Mouse (Mus musculus): ENCODE results near the gene Bid. TPM values are rescaled to one million over a fixed set of nuclear protein-coding genes. Genes with fewer than 3 reads are reported as not detected.
"Not testable (repeated sequence)": the region's sequence is repeated elsewhere in the genome, so short reads cannot be mapped to it uniquely, and the experiment has no call there.

The Bid gene
- polyA plus RNA-seq, 1 experiment, result 1.7 TPM

GRCm38 (mm10) chr6:120941084-120941481 lies 24.4 kb upstream of the Bid start:
- H3K27ac ChIP-seq (replicated peaks; ENCODE audit: low read depth, low read length), result no peak overlapping the region

GRCm38 (mm10) chr6:120940446-120941083 lies 23.9 kb upstream of the Bid start:
- Histone ChIP-seq H3K4me1 (ENCODE audit: control insufficient read depth, insufficient read depth, insufficient read length, low read length) (no peaks in the 10 kb centered on the region), H3K27ac (replicated peaks; ENCODE audit: low read depth, low read length) (no peak overlapping the region), H3K4me3 (ENCODE audit: insufficient read depth, low read depth, low read length) (no peak overlapping the region)

More at GRCm38 (mm10) chr6:120941084-120941481, 24.4 kb upstream of the Bid start:
- Histone ChIP-seq H3K4me1 (ENCODE audit: control insufficient read depth, insufficient read depth, insufficient read length, low read length) (no peaks in the 10 kb centered on the region), H3K4me3 (ENCODE audit: insufficient read depth, low read depth, low read length) (no peak overlapping the region)

GRCm38 (mm10) chr6:120939783-120940182 lies 23.1 kb upstream of the Bid start:
- no peak overlapping the region for H3K4me3 ChIP-seq (ENCODE audit: insufficient read depth, low read depth, low read length)
- no peaks in the 10 kb centered on the region for H3K4me1 ChIP-seq (ENCODE audit: control insufficient read depth, insufficient read depth, insufficient read length, low read length)
- H3K27ac ChIP-seq (replicated peaks; ENCODE audit: low read depth, low read length), result no peak overlapping the region

- no peaks in the 10 kb centered on the region for H3K4me1 ChIP-seq (ENCODE audit: control insufficient read depth, insufficient read depth, insufficient read length, low read length)
- no peak overlapping the region for H3K27ac ChIP-seq (replicated peaks; ENCODE audit: low read depth, low read length)
- H3K4me3 ChIP-seq (ENCODE audit: insufficient read depth, low read depth, low read length), result no peak overlapping the region
Observed at GRCm38 (mm10) chr6:120938763-120939450, 22.3 kb upstream of the Bid start.

- Histone ChIP-seq H3K27ac (replicated peaks; ENCODE audit: low read depth, low read length) (no peak overlapping the region), H3K4me3 (ENCODE audit: insufficient read depth, low read depth, low read length) (no peak overlapping the region), H3K4me1 (ENCODE audit: control insufficient read depth, insufficient read depth, insufficient read length, low read length) (no peaks in the 10 kb centered on the region)
Observed at GRCm38 (mm10) chr6:120937999-120938608, 21.5 kb upstream of the Bid start.

GRCm38 (mm10) chr6:120937104-120937617 lies 20.5 kb upstream of the Bid start:
- Histone ChIP-seq H3K27ac (replicated peaks; ENCODE audit: low read depth, low read length) (no peak overlapping the region), H3K4me3 (ENCODE audit: insufficient read depth, low read depth, low read length) (no peak overlapping the region), H3K4me1 (ENCODE audit: control insufficient read depth, insufficient read depth, insufficient read length, low read length) (0 out of 2 replicates have a peak, but pooled peaks cover 2% of the 10 kb centered on the region)

- H3K4me3 ChIP-seq (ENCODE audit: insufficient read depth, low read depth, low read length), result no peak overlapping the region
- H3K27ac ChIP-seq (replicated peaks; ENCODE audit: low read depth, low read length), result no peak overlapping the region
- H3K4me1 ChIP-seq (ENCODE audit: control insufficient read depth, insufficient read depth, insufficient read length, low read length), result 0 out of 2 replicates have a peak, but pooled peaks cover 2% of the 10 kb centered on the region
Observed at GRCm38 (mm10) chr6:120934176-120934575, 17.5 kb upstream of the Bid start.

- 0 out of 2 replicates have a peak, but pooled peaks cover 2% of the 10 kb centered on the region for H3K4me1 ChIP-seq (ENCODE audit: control insufficient read depth, insufficient read depth, insufficient read length, low read length)
- no peak overlapping the region for H3K27ac ChIP-seq (replicated peaks; ENCODE audit: low read depth, low read length)
- no peak overlapping the region for H3K4me3 ChIP-seq (ENCODE audit: insufficient read depth, low read depth, low read length)
Observed at GRCm38 (mm10) chr6:120933670-120934069, 17.0 kb upstream of the Bid start.

- Histone ChIP-seq H3K4me1 (ENCODE audit: control insufficient read depth, insufficient read depth, insufficient read length, low read length) (peaks cover 5% of the 10 kb centered on the region), H3K4me3 (ENCODE audit: insufficient read depth, low read depth, low read length) (no peak overlapping the region), H3K27ac (replicated peaks; ENCODE audit: low read depth, low read length) (no peak overlapping the region)
Observed at GRCm38 (mm10) chr6:120932597-120932996, 15.9 kb upstream of the Bid start.

GRCm38 (mm10) chr6:120930450-120931306 lies 14.0 kb upstream of the Bid start:
- Histone ChIP-seq H3K4me3 (ENCODE audit: insufficient read depth, low read depth, low read length) (no peak overlapping the region), H3K27ac (replicated peaks; ENCODE audit: low read depth, low read length) (no peak overlapping the region), H3K4me1 (ENCODE audit: control insufficient read depth, insufficient read depth, insufficient read length, low read length) (peaks cover 7% of the 10 kb centered on the region)

GRCm38 (mm10) chr6:120929421-120929820 lies 12.8 kb upstream of the Bid start:
- H3K27ac ChIP-seq (replicated peaks; ENCODE audit: low read depth, low read length), result no peak overlapping the region

GRCm38 (mm10) chr6:120927765-120928164 lies 11.1 kb upstream of the Bid start:
- Histone ChIP-seq H3K27ac (replicated peaks; ENCODE audit: low read depth, low read length) (no peak overlapping the region), H3K4me3 (ENCODE audit: insufficient read depth, low read depth, low read length) (no peak overlapping the region), H3K4me1 (ENCODE audit: control insufficient read depth, insufficient read depth, insufficient read length, low read length) (peaks cover 7% of the 10 kb centered on the region)

More at GRCm38 (mm10) chr6:120929421-120929820, 12.8 kb upstream of the Bid start:
- Histone ChIP-seq H3K4me1 (ENCODE audit: control insufficient read depth, insufficient read depth, insufficient read length, low read length) (peaks cover 7% of the 10 kb centered on the region), H3K4me3 (ENCODE audit: insufficient read depth, low read depth, low read length) (no peak overlapping the region)

GRCm38 (mm10) chr6:120926880-120927279 lies 10.2 kb upstream of the Bid start:
- Histone ChIP-seq H3K4me3 (ENCODE audit: insufficient read depth, low read depth, low read length) (no peak overlapping the region), H3K27ac (replicated peaks; ENCODE audit: low read depth, low read length) (no peak overlapping the region), H3K4me1 (ENCODE audit: control insufficient read depth, insufficient read depth, insufficient read length, low read length) (peaks cover 6% of the 10 kb centered on the region)

- not testable (repeated sequence) for H3K4me3 ChIP-seq (ENCODE audit: insufficient read depth, low read depth, low read length); H3K27ac ChIP-seq (replicated peaks; ENCODE audit: low read depth, low read length); H3K4me1 ChIP-seq (ENCODE audit: control insufficient read depth, insufficient read depth, insufficient read length, low read length)
Observed at GRCm38 (mm10) chr6:120924791-120925321, 8.2 kb upstream of the Bid start.
